In the genomic region with DNA sequence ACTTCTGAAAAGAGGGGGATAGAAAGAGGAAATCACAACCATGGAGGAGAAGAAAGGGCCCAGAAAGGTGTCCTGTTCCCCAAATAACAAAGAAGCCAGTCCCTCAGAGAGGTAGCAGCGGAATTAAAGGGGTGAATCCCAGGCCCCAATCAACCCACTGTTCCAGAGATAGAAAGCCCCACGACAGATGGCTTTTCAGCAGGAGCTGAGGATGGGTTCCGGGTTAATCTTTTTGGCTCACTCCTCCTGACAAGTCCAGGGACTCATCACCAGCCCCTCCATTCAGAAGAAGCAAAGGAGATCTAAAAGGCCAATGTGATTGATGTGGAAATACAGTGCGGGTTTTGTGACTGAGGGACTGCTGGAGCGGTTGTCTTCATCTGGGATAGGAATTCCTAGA, we compare ENCODE assay signal across 26 mouse cellular contexts. TPM values are rescaled to one million over a fixed set of nuclear protein-coding genes. Genes with fewer than 3 reads are reported as not detected.
DNase-seq lines count a peak whose midpoint lies in the region; ATAC-seq and TF ChIP-seq lines count a peak whose summit lies in the region.
"Had no signal": no experiment of that assay in that cellular context is flagged by ENCODE, and none has a peak within 500 bp of the region (broad histone marks: within the 10 kb centered on the region; RNA-seq: fewer than 3 reads in every experiment).

No protein-coding gene starts in this region.

- peak overlapping the region; percentile 83 for H3K27ac ChIP-seq in cerebellum, adult 2 months (ENCODE audit: insufficient read depth, low read length)
- H3K27ac ChIP-seq: embryonic facial prominence, embryonic 15.5 days; forebrain, embryonic 10.5 days; heart, embryonic 10.5 days; hindbrain, embryonic 12.5 days; intestine, embryonic 15.5 days had no signal

- TF ChIP-seq POLR2A in cerebellum, adult 2 months (IDR thresholded peaks at IDR 0.05; ENCODE audit: borderline replicate concordance, insufficient read depth, low read length), result no peak

- H3K4me1 ChIP-seq in cerebellum, adult 2 months (ENCODE audit: control insufficient read depth, insufficient read depth, low read length), result peaks cover 10% of the 10 kb centered on the region
- H3K4me1 ChIP-seq: hindbrain, embryonic 12.5 days; intestine, embryonic 15.5 days had no signal

- DNase-seq in cerebellum, postnatal 4 days (ENCODE audit: low spot score in 2 of 2), result no peak
- DNase-seq in cerebellum, adult 2 months, result peak; percentile 76 to 87
- peak; percentile 56 to 68 for DNase-seq in cerebellum, postnatal 10 days
- no peak for DNase-seq in urinary bladder, adult 18-20 months (ENCODE audit: low spot score in 2 of 2)
- no peak for DNase-seq in thymus, postnatal 14 days
- DNase-seq: adrenal gland, adult 8-10 months; adrenal gland, postnatal 36 days; embryo, embryonic 11 days; gastrocnemius, postnatal 36 days; heart, adult 18-20 months; heart, postnatal 10 days; heart, postnatal 4 days; kidney, adult 8-10 months had no signal

- TF ChIP-seq CTCF in cerebellum, adult 2 months (IDR thresholded peaks at IDR 0.05; ENCODE audit: borderline replicate concordance, insufficient read depth, low read depth, low read length), result no peak

- no peak overlapping the region for H3K4me3 ChIP-seq in cerebellum, adult 2 months (replicated peaks; ENCODE audit: insufficient read depth, low read depth, low read length)
- H3K4me3 ChIP-seq: embryonic facial prominence, embryonic 15.5 days; erythroblast, embryonic 14.5 days; forebrain, embryonic 10.5 days; heart, embryonic 10.5 days; hindbrain, embryonic 12.5 days; intestine, embryonic 15.5 days had no signal

- 15% methylated on average over 5 of the region's 5 CpGs for WGBS in cerebellum, adult 2 months

- no peaks in the 10 kb centered on the region for H3K27me3 ChIP-seq in cerebellum, adult 2 months (ENCODE audit: control insufficient read depth, insufficient read depth, low read length)
- H3K27me3 ChIP-seq: embryonic facial prominence, embryonic 15.5 days; hindbrain, embryonic 12.5 days; intestine, embryonic 15.5 days had no signal

- 0 out of 2 replicates have a peak, but pooled peaks have one; percentile 53 for ATAC-seq in cerebellum, adult (ENCODE audit: insufficient number of reproducible peaks, low FRiP score, low TSS enrichment)
- ATAC-seq in megakaryocyte-erythroid progenitor cell, adult 5-6 weeks (replicated peaks; ENCODE audit: low FRiP score, low TSS enrichment, poor library complexity, severe bottlenecking), result no peak
- ATAC-seq: CD4-positive, CD25-positive, alpha-beta regulatory T cell, adult 4 months; intestine, embryonic 15.5 days had no signal

RNA-seq across cellular contexts. Expression of a gene that starts 39.2 kb away (rescaled TPM):
- 26.4 and 29.5 TPM in 2 replicates for polyA plus RNA-seq in cerebellum, adult 2 months (2012; rRNA removed)
- total RNA-seq in megakaryocyte-erythroid progenitor cell, adult 5-6 weeks (2014; fragmentation: Nextera tagmentation), result not detected in 2 replicates
- 3.1 TPM in 1 of 2 replicates, not detected in the other for total RNA-seq in megakaryocyte-erythroid progenitor cell, adult 5-6 weeks (2017)
- total RNA-seq: adrenal gland, postnatal 36 days; gastrocnemius, adult 8-10 months; gastrocnemius, postnatal 36 days had no signal
- polyA plus RNA-seq: embryonic facial prominence, embryonic 11.5 days; erythroblast, embryonic 14.5 days; G1E; heart, embryonic 14.5 days had no signal

Comparison
In these comparisons a context has a peak if more than half of its experiments do, and no peak if none do; other contexts are left out.
1. DNase-seq: peak in cerebellum, adult 2 months (2 of 2) and cerebellum, postnatal 10 days (2 of 2); none in cerebellum, postnatal 4 days (0 of 2), urinary bladder, adult 18-20 months (0 of 2) and thymus, postnatal 14 days (single experiment).